Mouse (Mus musculus): ENCODE data around the gene Rhag. TPM values are rescaled to one million over a fixed set of nuclear protein-coding genes. Genes with fewer than 3 reads are reported as not detected.

Rhag gene
- polyA plus RNA-seq, 1 experiment from 2014 or later = 0.15 TPM

GRCm38 (mm10) chr17:40868952-40869747, 58.2 kb downstream of the Rhag start:
- H3K4me2 ChIP-seq (replicated peaks; ENCODE audit: low read depth) = no peak overlapping the region; the same call in 1 of the 2 replicates
- DNase-seq (ENCODE audit: low spot score) (peak; percentile 61), ATAC-seq (ENCODE audit: low FRiP score, low TSS enrichment) (peak; percentile 79)
- TF ChIP-seq CTCF (IDR thresholded peaks at IDR 0.05; ENCODE audit: low read depth) (no peak), EP300 (optimal IDR thresholded peaks at IDR 0.05) (no peak)
- no peaks in the 10 kb centered on the region for H3K9me3 ChIP-seq (ENCODE audit: control insufficient read depth, low read length)
- H3K9ac ChIP-seq (ENCODE audit: low read length) = no peak overlapping the region
- H3K4me1 ChIP-seq (replicated peaks; ENCODE audit: control insufficient read depth, insufficient read depth) = no peaks in the 10 kb centered on the region
- H3K27ac ChIP-seq (replicated peaks) = peak overlapping the region; percentile 25; the same call in 1 of the 2 replicates
- H3K4me3 ChIP-seq (ENCODE audit: low read depth, low read length) = no peak overlapping the region
- no peaks in the 10 kb centered on the region for H3K27me3 ChIP-seq (ENCODE audit: control insufficient read depth, insufficient read depth, low read length)
- WGBS = 35% methylated on average over 10 of the region's 10 CpGs
- no peaks in the 10 kb centered on the region for H3K36me3 ChIP-seq (ENCODE audit: control insufficient read depth, insufficient read depth, low read length)

GRCm38 (mm10) chr17:40872626-40873025, 61.7 kb downstream of the Rhag start:
- DNase-seq (ENCODE audit: low spot score) = no peak
- Histone ChIP-seq H3K4me1 (replicated peaks; ENCODE audit: control insufficient read depth, insufficient read depth) (no peaks in the 10 kb centered on the region), H3K4me3 (ENCODE audit: low read depth, low read length) (no peak overlapping the region), H3K9me3 (ENCODE audit: control insufficient read depth, low read length) (no peaks in the 10 kb centered on the region), H3K27ac (replicated peaks) (no peak overlapping the region), H3K36me3 (ENCODE audit: control insufficient read depth, insufficient read depth, low read length) (no peaks in the 10 kb centered on the region), H3K27me3 (ENCODE audit: control insufficient read depth, insufficient read depth, low read length) (no peaks in the 10 kb centered on the region), H3K4me2 (replicated peaks; ENCODE audit: low read depth) (no peak overlapping the region), H3K9ac (ENCODE audit: low read length) (no peak overlapping the region)
- no peak for ATAC-seq (ENCODE audit: low FRiP score, low TSS enrichment)
- WGBS = 92% methylated on average over 6 of the region's 6 CpGs
- no peak for TF ChIP-seq CTCF (IDR thresholded peaks at IDR 0.05; ENCODE audit: low read depth)
- no peak for TF ChIP-seq EP300 (optimal IDR thresholded peaks at IDR 0.05)

- peak; percentile 83 for ATAC-seq (ENCODE audit: low FRiP score, low TSS enrichment)
- no peak overlapping the region for H3K4me2 ChIP-seq (replicated peaks; ENCODE audit: low read depth)
Observed at GRCm38 (mm10) chr17:40873582-40874011, 62.7 kb downstream of the Rhag start.

GRCm38 (mm10) chr17:40874701-40875100, 63.8 kb downstream of the Rhag start:
- no peak overlapping the region for H3K4me3 ChIP-seq (ENCODE audit: low read depth, low read length)
- no peaks in the 10 kb centered on the region for H3K27me3 ChIP-seq (ENCODE audit: control insufficient read depth, insufficient read depth, low read length)
- H3K9ac ChIP-seq (ENCODE audit: low read length) = no peak overlapping the region
- no peak for DNase-seq (ENCODE audit: low spot score)
- no peaks in the 10 kb centered on the region for H3K9me3 ChIP-seq (ENCODE audit: control insufficient read depth, low read length)
- no peak overlapping the region for H3K4me2 ChIP-seq (replicated peaks; ENCODE audit: low read depth)
- no peaks in the 10 kb centered on the region for H3K36me3 ChIP-seq (ENCODE audit: control insufficient read depth, insufficient read depth, low read length)
- no peaks in the 10 kb centered on the region for H3K4me1 ChIP-seq (replicated peaks; ENCODE audit: control insufficient read depth, insufficient read depth)
- ATAC-seq (ENCODE audit: low FRiP score, low TSS enrichment) = no peak
- 66% methylated on average over 3 of the region's 3 CpGs for WGBS
- no peak for TF ChIP-seq CTCF (IDR thresholded peaks at IDR 0.05; ENCODE audit: low read depth)
- TF ChIP-seq EP300 (optimal IDR thresholded peaks at IDR 0.05) = no peak
- H3K27ac ChIP-seq (replicated peaks) = no peak overlapping the region

More at GRCm38 (mm10) chr17:40873582-40874011, 62.7 kb downstream of the Rhag start:
- Histone ChIP-seq H3K4me3 (ENCODE audit: low read depth, low read length) (no peak overlapping the region), H3K9me3 (ENCODE audit: control insufficient read depth, low read length) (no peaks in the 10 kb centered on the region), H3K27ac (replicated peaks) (no peak overlapping the region), H3K27me3 (ENCODE audit: control insufficient read depth, insufficient read depth, low read length) (no peaks in the 10 kb centered on the region), H3K36me3 (ENCODE audit: control insufficient read depth, insufficient read depth, low read length) (no peaks in the 10 kb centered on the region), H3K9ac (ENCODE audit: low read length) (no peak overlapping the region), H3K4me1 (replicated peaks; ENCODE audit: control insufficient read depth, insufficient read depth) (no peaks in the 10 kb centered on the region)
- TF ChIP-seq CTCF (IDR thresholded peaks at IDR 0.05; ENCODE audit: low read depth) = no peak
- peak; percentile 26 for TF ChIP-seq EP300 (optimal IDR thresholded peaks at IDR 0.05)
- 19% methylated on average over 2 of the region's 2 CpGs for WGBS
- DNase-seq (ENCODE audit: low spot score) = peak; percentile 45

- ATAC-seq (ENCODE audit: low FRiP score, low TSS enrichment) (no peak), DNase-seq (ENCODE audit: low spot score) (no peak)
- 76% methylated on average over 1 of the region's 1 CpGs for WGBS
- no peaks in the 10 kb centered on the region for H3K27me3 ChIP-seq (ENCODE audit: control insufficient read depth, insufficient read depth, low read length)
- no peak overlapping the region for H3K4me3 ChIP-seq (ENCODE audit: low read depth, low read length)
- no peak overlapping the region for H3K9ac ChIP-seq (ENCODE audit: low read length)
- H3K27ac ChIP-seq (replicated peaks) = no peak overlapping the region
- no peak for TF ChIP-seq EP300 (optimal IDR thresholded peaks at IDR 0.05)
- TF ChIP-seq CTCF (IDR thresholded peaks at IDR 0.05; ENCODE audit: low read depth) = no peak
- no peaks in the 10 kb centered on the region for H3K4me1 ChIP-seq (replicated peaks; ENCODE audit: control insufficient read depth, insufficient read depth)
- H3K4me2 ChIP-seq (replicated peaks; ENCODE audit: low read depth) = no peak overlapping the region
- no peaks in the 10 kb centered on the region for H3K36me3 ChIP-seq (ENCODE audit: control insufficient read depth, insufficient read depth, low read length)
- H3K9me3 ChIP-seq (ENCODE audit: control insufficient read depth, low read length) = no peaks in the 10 kb centered on the region
Observed at GRCm38 (mm10) chr17:40875568-40875967, 64.6 kb downstream of the Rhag start.

GRCm38 (mm10) chr17:40877741-40878140, 66.8 kb downstream of the Rhag start:
- H3K27me3 ChIP-seq (ENCODE audit: control insufficient read depth, insufficient read depth, low read length) = no peaks in the 10 kb centered on the region
- H3K4me1 ChIP-seq (replicated peaks; ENCODE audit: control insufficient read depth, insufficient read depth) = no peaks in the 10 kb centered on the region
- TF ChIP-seq EP300 (optimal IDR thresholded peaks at IDR 0.05) = no peak
- TF ChIP-seq CTCF (IDR thresholded peaks at IDR 0.05; ENCODE audit: low read depth) = no peak
- no peaks in the 10 kb centered on the region for H3K36me3 ChIP-seq (ENCODE audit: control insufficient read depth, insufficient read depth, low read length)
- peak overlapping the region; percentile 48 for H3K4me2 ChIP-seq (replicated peaks; ENCODE audit: low read depth)
- peak overlapping the region; percentile 78 for H3K4me3 ChIP-seq (ENCODE audit: low read depth, low read length)
- ATAC-seq (ENCODE audit: low FRiP score, low TSS enrichment) (no peak), DNase-seq (ENCODE audit: low spot score) (no peak)
- H3K27ac ChIP-seq (replicated peaks) = no peak overlapping the region; the same call in 1 of the 2 replicates
- H3K9me3 ChIP-seq (ENCODE audit: control insufficient read depth, low read length) = no peaks in the 10 kb centered on the region
- 34% methylated on average over 3 of the region's 3 CpGs for WGBS
- peak overlapping the region; percentile 9; the same call in 1 of the 2 replicates for H3K9ac ChIP-seq (ENCODE audit: low read length)

All from stomach, postnatal 0 days (tissue).